Mouse (Mus musculus) lung, adult 2 months (tissue): ENCODE data around the gene Picalm.

Source experiments
- CTCF ChIP-seq: fragments of 200-500 bp; IDR thresholded peaks from 2 replicates; pipeline ENCODE4 v1.5.1; 2011; ENCODE audit warnings: mild to moderate bottlenecking, low read length, control low read depth; ENCODE audit not compliant: insufficient read depth
- POLR2A ChIP-seq: fragments of 200-500 bp; IDR thresholded peaks from 2 replicates; pipeline ENCODE4 v1.6.1; 2011; ENCODE audit warnings: low read depth, mild to moderate bottlenecking, control low read depth, low read length, borderline replicate concordance; ENCODE audit errors: extremely low read depth

DNA sequence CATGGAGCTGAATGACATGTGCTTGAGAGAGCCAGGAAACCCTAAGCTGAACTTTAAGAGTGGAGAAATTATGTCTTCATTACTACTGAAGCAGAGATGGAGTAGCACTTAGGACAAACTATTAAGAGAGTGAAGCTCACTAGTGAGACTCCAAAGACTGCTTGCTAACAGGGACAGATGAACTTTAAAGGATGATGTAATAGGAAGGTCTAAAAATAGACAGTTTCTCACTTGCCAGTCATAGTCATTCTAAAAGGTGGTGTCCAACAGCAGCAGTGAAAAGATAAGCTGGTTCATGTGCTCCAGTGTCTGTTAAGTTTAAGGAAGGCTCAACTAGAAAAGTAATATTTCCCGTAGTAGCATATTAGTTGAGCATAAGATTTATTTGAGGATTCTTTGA, 16.3 kb downstream of the Picalm start:
- TF ChIP-seq POLR2A (no peak), CTCF (no peak)
